Mouse (Mus musculus) erythroblast, embryonic 14.5 days (primary cell): ENCODE measurements around the gene Nxpe3.

Experiments used
- GATA1 ChIP-seq: IDR thresholded peaks from 2 replicates; pipeline ENCODE4 v1.6.1; 2012; ENCODE audit warnings: low read length, inconsistent platforms, mixed read lengths
- TAL1 ChIP-seq: IDR thresholded peaks from 3 replicates; pipeline ENCODE4 v1.6.1; 2012; ENCODE audit warnings: low read length, inconsistent platforms, mixed read lengths

DNA sequence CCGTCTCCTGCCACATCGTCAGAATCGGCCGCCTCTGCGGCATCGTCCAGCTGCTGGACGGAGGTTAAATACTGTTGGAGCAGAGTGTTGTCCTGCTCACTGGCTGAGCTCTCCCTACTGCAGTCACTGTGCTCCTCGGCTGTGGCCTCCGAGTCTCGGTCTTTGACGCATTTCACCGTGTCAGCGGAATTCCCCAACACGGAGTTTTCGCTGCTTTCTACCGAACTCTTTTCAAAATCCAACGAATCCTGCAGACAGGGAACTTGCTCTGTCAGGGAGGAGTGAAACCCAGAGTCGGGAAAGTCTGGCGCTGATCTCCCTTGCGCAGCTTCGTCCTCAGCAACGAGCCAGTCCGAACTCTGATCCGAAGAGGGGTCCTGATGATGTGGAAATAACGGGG is 10.3 kb upstream of the Nxpe3 start:
- TF ChIP-seq GATA1 (no peak), TAL1 (no peak)
